Mouse (Mus musculus): ENCODE data around the gene Tyw1. TPM values are rescaled to one million over a fixed set of nuclear protein-coding genes. Genes with fewer than 3 reads are reported as not detected.
A peak's percentile ranks its signal among the peaks of the same experiment; 100 is the strongest.

The Tyw1 gene
- polyA plus RNA-seq, 1 experiment: 12.1 TPM

GRCm38 (mm10) chr5:130335462-130335861 is 80.0 kb downstream of the Tyw1 start:
- TF ChIP-seq CTCF (conservative IDR thresholded peaks at IDR 0.05; ENCODE audit: insufficient read depth, insufficient read length, low read depth, low read length): no peak
- no peak for TF ChIP-seq POLR2A (IDR thresholded peaks at IDR 0.05; ENCODE audit: low read depth, low read length)
- Histone ChIP-seq H3K27ac (ENCODE audit: insufficient read depth, low read depth, low read length) (no peak overlapping the region), H3K36me3 (ENCODE audit: control insufficient read depth, insufficient read depth, low read length) (peaks cover 2% of the 10 kb centered on the region; the same call in 1 of the 2 replicates), H3K4me3 (ENCODE audit: insufficient read depth, low read depth, low read length) (no peak overlapping the region), H3K4me1 (ENCODE audit: control insufficient read depth, insufficient read depth, low read length) (no peaks in the 10 kb centered on the region), H3K27me3 (replicated peaks; ENCODE audit: control insufficient read depth, insufficient read depth, low read length) (no peaks in the 10 kb centered on the region)
- DNase-seq: no peak
- 95% methylated on average over 4 of the region's 4 CpGs for WGBS

- TF ChIP-seq CTCF (conservative IDR thresholded peaks at IDR 0.05; ENCODE audit: insufficient read depth, insufficient read length, low read depth, low read length) (no peak), POLR2A (IDR thresholded peaks at IDR 0.05; ENCODE audit: low read depth, low read length) (no peak)
- H3K27ac ChIP-seq (ENCODE audit: insufficient read depth, low read depth, low read length): no peak overlapping the region
- WGBS: 93% methylated on average over 15 of the region's 15 CpGs
- no peak overlapping the region for H3K4me3 ChIP-seq (ENCODE audit: insufficient read depth, low read depth, low read length)
- no peaks in the 10 kb centered on the region for H3K4me1 ChIP-seq (ENCODE audit: control insufficient read depth, insufficient read depth, low read length)
- peaks cover under 1% of the 10 kb centered on the region; the same call in 1 of the 2 replicates for H3K36me3 ChIP-seq (ENCODE audit: control insufficient read depth, insufficient read depth, low read length)
- DNase-seq: no peak
- H3K27me3 ChIP-seq (replicated peaks; ENCODE audit: control insufficient read depth, insufficient read depth, low read length): no peaks in the 10 kb centered on the region
These were observed 85.2 kb downstream of the Tyw1 start for GRCm38 (mm10) chr5:130340656-130341055.

- no peak overlapping the region for H3K27ac ChIP-seq (ENCODE audit: insufficient read depth, low read depth, low read length)
- no peaks in the 10 kb centered on the region for H3K4me1 ChIP-seq (ENCODE audit: control insufficient read depth, insufficient read depth, low read length)
- H3K4me3 ChIP-seq (ENCODE audit: insufficient read depth, low read depth, low read length): no peak overlapping the region
- TF ChIP-seq POLR2A (IDR thresholded peaks at IDR 0.05; ENCODE audit: low read depth, low read length) (no peak), CTCF (conservative IDR thresholded peaks at IDR 0.05; ENCODE audit: insufficient read depth, insufficient read length, low read depth, low read length) (no peak)
- no peaks in the 10 kb centered on the region for H3K36me3 ChIP-seq (ENCODE audit: control insufficient read depth, insufficient read depth, low read length)
- DNase-seq: no peak
- no peaks in the 10 kb centered on the region for H3K27me3 ChIP-seq (replicated peaks; ENCODE audit: control insufficient read depth, insufficient read depth, low read length)
- 91% methylated on average over 7 of the region's 7 CpGs for WGBS
These were observed 89.6 kb downstream of the Tyw1 start for GRCm38 (mm10) chr5:130344999-130345398.

- no peaks in the 10 kb centered on the region for H3K27me3 ChIP-seq (replicated peaks; ENCODE audit: control insufficient read depth, insufficient read depth, low read length)
- peak; percentile 56 for DNase-seq
- WGBS: 53% methylated on average over 2 of the region's 2 CpGs
- no peaks in the 10 kb centered on the region for H3K4me1 ChIP-seq (ENCODE audit: control insufficient read depth, insufficient read depth, low read length)
- H3K36me3 ChIP-seq (ENCODE audit: control insufficient read depth, insufficient read depth, low read length): no peaks in the 10 kb centered on the region
- H3K4me3 ChIP-seq (ENCODE audit: insufficient read depth, low read depth, low read length): no peak overlapping the region
- TF ChIP-seq CTCF (conservative IDR thresholded peaks at IDR 0.05; ENCODE audit: insufficient read depth, insufficient read length, low read depth, low read length): no peak
- no peak for TF ChIP-seq POLR2A (IDR thresholded peaks at IDR 0.05; ENCODE audit: low read depth, low read length)
- H3K27ac ChIP-seq (ENCODE audit: insufficient read depth, low read depth, low read length): no peak overlapping the region
These were observed 90.5 kb downstream of the Tyw1 start for GRCm38 (mm10) chr5:130345871-130346270.

DNA sequence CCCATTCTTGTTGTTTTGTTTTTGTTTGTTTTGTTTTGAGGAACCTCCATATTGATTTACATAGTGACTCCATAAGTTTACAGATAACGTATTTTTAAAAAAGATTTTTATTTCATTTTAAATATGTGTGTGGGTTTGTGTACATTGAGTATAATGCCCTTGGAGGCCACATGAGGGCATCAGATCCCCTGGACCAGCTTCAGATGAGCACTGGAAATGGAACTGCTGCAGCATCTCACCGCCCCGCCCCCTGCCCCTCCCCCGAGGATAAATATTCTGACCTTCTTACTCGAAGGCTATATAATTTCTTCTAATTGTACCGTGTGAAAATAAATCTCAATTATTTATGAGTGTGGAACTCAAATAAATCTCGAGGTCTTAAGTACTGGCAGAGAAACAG is 99.8 kb downstream of the Tyw1 start:
- Histone ChIP-seq H3K36me3 (ENCODE audit: control insufficient read depth, insufficient read depth, low read length) (no peaks in the 10 kb centered on the region), H3K4me3 (ENCODE audit: insufficient read depth, low read depth, low read length) (no peak overlapping the region), H3K27ac (ENCODE audit: insufficient read depth, low read depth, low read length) (no peak overlapping the region), H3K27me3 (replicated peaks; ENCODE audit: control insufficient read depth, insufficient read depth, low read length) (no peaks in the 10 kb centered on the region), H3K4me1 (ENCODE audit: control insufficient read depth, insufficient read depth, low read length) (no peaks in the 10 kb centered on the region)
- DNase-seq: no peak
- TF ChIP-seq CTCF (conservative IDR thresholded peaks at IDR 0.05; ENCODE audit: insufficient read depth, insufficient read length, low read depth, low read length) (no peak), POLR2A (IDR thresholded peaks at IDR 0.05; ENCODE audit: low read depth, low read length) (no peak)
- 47% methylated on average over 7 of the region's 7 CpGs for WGBS

DNA sequence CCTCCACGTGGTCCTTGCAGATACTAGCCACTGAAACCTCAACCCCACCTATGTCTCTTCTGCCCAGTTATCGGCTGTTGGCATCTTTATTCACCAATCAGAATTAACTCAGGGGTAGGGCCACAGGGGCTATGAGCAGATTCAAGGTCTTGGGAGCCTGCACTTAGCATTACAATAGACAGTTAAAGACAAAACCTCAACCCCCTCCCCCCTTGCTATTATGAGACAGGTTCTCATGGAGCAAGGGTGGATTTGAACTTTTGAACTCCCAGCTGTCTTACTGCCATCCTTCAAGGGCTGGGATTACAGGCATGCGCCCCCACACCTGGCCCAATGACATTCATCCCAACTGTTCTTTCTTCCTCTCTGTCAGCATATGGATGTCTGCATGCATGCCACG is 107.7 kb downstream of the Tyw1 start:
- 62% methylated on average over 4 of the region's 4 CpGs for WGBS
- H3K36me3 ChIP-seq (ENCODE audit: control insufficient read depth, insufficient read depth, low read length): no peaks in the 10 kb centered on the region
- no peaks in the 10 kb centered on the region; the same call in 1 of the 2 replicates for H3K27me3 ChIP-seq (replicated peaks; ENCODE audit: control insufficient read depth, insufficient read depth, low read length)
- DNase-seq: no peak
- no peak overlapping the region for H3K4me3 ChIP-seq (ENCODE audit: insufficient read depth, low read depth, low read length)
- no peak overlapping the region for H3K27ac ChIP-seq (ENCODE audit: insufficient read depth, low read depth, low read length)
- H3K4me1 ChIP-seq (ENCODE audit: control insufficient read depth, insufficient read depth, low read length): no peaks in the 10 kb centered on the region
- TF ChIP-seq POLR2A (IDR thresholded peaks at IDR 0.05; ENCODE audit: low read depth, low read length): no peak
- no peak for TF ChIP-seq CTCF (conservative IDR thresholded peaks at IDR 0.05; ENCODE audit: insufficient read depth, insufficient read length, low read depth, low read length)

GRCm38 (mm10) chr5:130363773-130364172 is 108.4 kb downstream of the Tyw1 start:
- no peak for TF ChIP-seq POLR2A (IDR thresholded peaks at IDR 0.05; ENCODE audit: low read depth, low read length)

DNA sequence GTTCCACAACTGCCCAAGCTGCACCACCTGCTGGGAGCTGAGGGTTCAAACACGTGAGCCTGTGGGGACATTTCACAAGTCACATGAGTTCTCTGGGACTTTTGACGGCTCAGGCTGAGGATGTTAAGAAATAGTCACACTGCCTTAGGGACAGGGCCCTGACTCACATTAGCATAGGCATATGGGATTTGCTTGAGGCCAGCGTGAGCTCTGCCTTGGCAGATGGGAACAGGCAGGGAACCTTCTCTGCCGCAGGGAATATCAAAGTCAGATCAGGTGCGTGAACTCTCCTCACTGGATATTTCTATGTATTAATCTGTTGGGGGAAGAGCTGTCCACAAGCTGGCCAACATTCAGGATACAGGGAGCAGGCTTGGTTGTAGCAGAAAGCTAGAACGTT is 112.8 kb downstream of the Tyw1 start:
- Histone ChIP-seq H3K27me3 (replicated peaks; ENCODE audit: control insufficient read depth, insufficient read depth, low read length) (no peaks in the 10 kb centered on the region), H3K36me3 (ENCODE audit: control insufficient read depth, insufficient read depth, low read length) (no peaks in the 10 kb centered on the region), H3K27ac (ENCODE audit: insufficient read depth, low read depth, low read length) (no peak overlapping the region), H3K4me3 (ENCODE audit: insufficient read depth, low read depth, low read length) (no peak overlapping the region), H3K4me1 (ENCODE audit: control insufficient read depth, insufficient read depth, low read length) (no peaks in the 10 kb centered on the region)
- WGBS: 86% methylated on average over 6 of the region's 6 CpGs
- no peak for TF ChIP-seq POLR2A (IDR thresholded peaks at IDR 0.05; ENCODE audit: low read depth, low read length)
- no peak for TF ChIP-seq CTCF (conservative IDR thresholded peaks at IDR 0.05; ENCODE audit: insufficient read depth, insufficient read length, low read depth, low read length)
- DNase-seq: no peak

More at GRCm38 (mm10) chr5:130363773-130364172, 108.4 kb downstream of the Tyw1 start:
- Histone ChIP-seq H3K4me3 (ENCODE audit: insufficient read depth, low read depth, low read length) (no peak overlapping the region), H3K27me3 (replicated peaks; ENCODE audit: control insufficient read depth, insufficient read depth, low read length) (no peaks in the 10 kb centered on the region; the same call in 1 of the 2 replicates), H3K36me3 (ENCODE audit: control insufficient read depth, insufficient read depth, low read length) (no peaks in the 10 kb centered on the region), H3K4me1 (ENCODE audit: control insufficient read depth, insufficient read depth, low read length) (no peaks in the 10 kb centered on the region), H3K27ac (ENCODE audit: insufficient read depth, low read depth, low read length) (no peak overlapping the region)
- DNase-seq: no peak
- 35% methylated on average over 3 of the region's 3 CpGs for WGBS
